Mouse (Mus musculus): ENCODE measurements at regions not wholly inside any gene's neighbourhood (a gene's known extent, or its start where the extent isn't known, plus 50 kb on each side); places are given as distances from the start of the nearest gene placed in this dataset.
A peak's percentile ranks its signal among the peaks of the same experiment; 100 is the strongest.

GRCm38 (mm10) chr2:66961808-66962519, 177.2 kb upstream of the Scn7a start:
- DNase-seq, result peak; percentile 20 to 50

DNA sequence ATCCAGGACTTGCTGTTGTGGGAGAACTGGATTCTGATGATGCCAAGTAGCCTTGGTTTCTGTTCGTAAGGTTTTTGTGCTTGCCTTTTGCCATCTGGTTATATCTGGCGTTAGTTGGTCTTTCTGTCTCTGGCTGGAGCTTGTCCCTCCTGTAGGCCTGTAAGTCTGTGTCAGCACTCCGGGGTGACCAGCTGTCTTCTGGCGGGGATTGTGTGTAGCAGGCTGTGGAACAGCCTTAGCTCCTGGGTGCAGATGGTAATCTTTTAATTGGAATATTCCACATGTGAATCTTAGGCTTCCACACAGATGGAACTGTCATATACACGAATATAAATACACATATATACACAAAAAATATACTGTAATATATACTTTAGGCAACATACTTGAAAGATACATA, 156.5 kb upstream of the Scn7a start:
- no peak for DNase-seq

- DNase-seq, result no peak
These were observed 113.3 kb upstream of the Scn7a start for GRCm38 (mm10) chr2:66898032-66898431.

DNA sequence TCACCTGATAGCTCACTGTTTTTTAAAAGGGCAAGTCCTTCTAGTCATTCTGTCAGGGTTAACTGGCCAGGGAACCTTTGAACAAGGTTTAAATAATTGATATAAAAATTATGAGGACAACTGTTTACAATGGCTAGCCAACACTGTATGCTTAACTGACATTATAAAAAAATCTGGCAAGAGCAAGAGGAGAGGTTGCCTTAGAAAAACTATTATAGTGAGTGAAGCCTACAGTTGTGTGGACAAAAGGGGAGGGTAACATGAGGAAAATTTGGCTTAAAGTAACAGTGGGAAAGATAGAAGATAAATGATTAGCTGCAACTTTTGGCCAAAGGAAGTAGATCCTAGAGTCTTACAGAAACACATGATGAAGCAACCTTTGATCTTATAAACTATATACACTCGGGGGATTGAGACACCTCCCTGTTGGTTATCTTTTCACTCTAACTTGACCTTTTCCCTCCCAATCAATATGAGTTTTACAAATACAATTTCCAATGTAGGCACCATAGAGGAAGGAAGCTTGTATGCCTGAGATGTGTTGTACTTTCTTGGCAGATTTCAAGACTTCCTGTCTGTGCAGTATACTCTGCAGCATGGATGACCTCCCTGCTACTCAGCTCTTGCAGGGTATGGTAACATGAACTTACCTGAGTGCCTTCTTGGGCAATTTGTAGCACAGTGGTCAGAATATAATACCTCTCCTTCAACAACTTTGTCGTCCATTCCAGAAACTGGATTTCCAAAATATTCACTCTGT, 82.9 kb upstream of the Scn7a start:
- no peak for DNase-seq
